Mouse (Mus musculus): ENCODE data around the gene Sh3glb1.
A peak's percentile ranks its signal among the peaks of the same experiment; 100 is the strongest.
"Not testable (repeated sequence)": the region's sequence is repeated elsewhere in the genome, so short reads cannot be mapped to it uniquely, and the experiment has no call there.

Sh3glb1 gene

DNA sequence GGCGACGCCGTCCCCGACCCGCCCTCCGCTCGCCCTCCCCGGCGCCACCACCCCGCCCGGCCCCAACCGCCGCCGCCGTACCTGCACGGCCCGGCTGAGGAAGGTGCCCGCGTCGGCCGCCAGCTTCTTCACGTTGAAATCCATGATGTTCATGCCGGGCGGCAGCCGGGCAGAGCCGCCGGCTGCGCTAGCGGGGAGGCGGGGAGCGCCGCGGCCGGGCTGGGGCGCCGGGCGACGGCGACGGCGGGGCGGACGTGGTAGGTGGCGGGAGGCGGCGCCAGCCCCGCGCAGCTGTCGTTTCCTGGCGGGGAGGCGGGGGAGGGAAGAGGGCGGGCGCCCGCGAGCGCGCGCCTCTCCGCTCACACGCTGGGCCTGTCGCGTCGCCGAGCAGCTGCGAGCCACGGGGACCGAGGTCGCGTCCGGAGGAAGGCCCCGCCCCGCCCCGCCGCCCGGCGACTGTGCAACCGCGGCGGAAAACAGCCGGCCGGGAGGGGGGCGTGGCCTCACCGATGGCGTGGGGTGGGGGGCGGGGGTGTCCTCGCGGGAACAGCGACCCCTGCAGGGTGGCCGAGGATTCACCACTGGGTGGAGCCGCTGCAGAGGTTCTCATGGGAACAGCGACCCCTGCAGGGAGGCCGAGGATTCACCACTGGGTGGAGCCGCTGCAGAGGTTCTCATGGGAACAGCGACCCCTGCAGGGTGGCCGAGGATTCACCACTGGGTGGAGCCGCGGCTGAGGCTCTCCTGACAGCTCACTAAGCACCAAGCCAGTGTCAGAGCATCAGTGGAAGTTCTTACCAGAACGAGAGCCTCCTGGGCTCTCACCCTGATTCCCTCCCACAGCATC is at the start of gene Sh3glb1:
Gene Sh3glb1, minus strand, starts transcription at position 435 of the 847 bp plus-strand sequence.
- DNase-seq (ENCODE audit: low spot score in 2 of 2), result peak; percentile 96 to 97

DNA sequence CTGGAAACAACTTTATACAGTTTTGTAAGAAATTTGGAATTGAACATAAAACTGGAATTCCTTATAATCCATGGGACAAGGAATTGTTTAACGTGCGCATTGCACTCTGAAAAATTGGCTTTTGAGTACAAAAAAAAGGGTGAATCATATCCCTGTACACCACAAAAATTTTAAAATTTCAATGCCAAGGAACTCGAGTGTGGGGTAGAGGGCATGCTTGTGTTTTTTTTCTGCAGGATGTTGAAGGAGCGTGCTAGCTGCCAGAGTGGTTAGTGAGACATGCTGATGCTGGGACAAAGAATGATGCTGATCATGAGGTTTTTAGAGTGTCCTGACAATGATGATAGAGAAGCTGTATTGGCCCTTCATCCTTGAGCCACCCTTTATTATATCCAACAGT is 45.0 kb upstream of the Sh3glb1 start:
- DNase-seq (ENCODE audit: low spot score in 2 of 2), result no peak

DNA sequence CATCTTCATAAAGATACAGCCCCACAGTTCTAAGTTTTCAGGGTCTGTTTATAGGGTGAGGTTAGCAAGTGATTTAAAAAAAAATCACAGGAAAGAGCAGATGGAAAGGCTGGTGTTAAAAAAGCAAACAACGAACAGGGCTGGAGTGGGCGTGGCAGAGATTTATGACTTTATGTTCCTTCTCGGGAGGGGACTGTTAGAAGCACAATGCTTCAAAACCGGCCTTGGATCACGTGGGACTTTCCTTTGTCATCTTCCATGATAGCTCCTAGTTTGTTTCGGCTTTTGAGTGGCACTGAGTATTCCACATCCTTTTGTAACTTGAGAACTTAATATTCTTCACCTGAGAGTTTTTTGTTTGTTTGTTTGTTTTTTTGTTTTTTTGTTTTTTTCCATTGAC is 41.3 kb upstream of the Sh3glb1 start:
- DNase-seq (ENCODE audit: low spot score in 2 of 2), result no peak

DNA sequence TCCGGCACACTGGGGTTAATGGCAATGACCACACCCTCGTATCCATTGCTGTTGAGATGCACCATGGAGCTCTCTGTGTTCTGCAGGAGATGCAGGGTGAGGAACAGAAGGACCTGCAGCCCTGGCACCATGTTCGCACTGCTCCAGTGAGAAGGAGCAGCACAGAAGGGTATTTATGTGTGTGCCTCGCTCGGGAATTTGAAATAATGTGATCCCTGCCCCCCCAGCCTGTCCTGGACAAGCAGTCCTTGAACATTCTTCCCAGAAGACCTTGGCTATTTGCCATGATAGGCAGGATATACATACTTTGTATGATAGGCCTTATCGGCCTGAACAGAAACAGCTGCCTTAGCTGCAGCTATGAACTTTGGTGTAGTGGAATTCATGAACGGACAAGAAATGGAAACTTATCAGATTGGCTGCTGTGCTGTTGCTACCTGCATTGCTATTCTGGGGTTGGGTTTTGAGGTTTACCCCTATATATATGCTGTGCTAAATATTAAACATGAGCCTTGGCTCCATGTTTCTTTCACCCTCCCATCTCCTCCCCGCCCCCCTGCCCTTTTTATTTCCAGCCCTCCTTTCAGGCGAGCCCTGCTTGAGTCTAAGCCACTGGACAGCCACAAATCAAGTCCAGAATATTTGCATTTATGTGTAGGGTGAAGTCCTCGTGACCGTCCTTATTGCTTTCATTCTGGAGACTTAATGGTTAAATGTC is 40.6 kb upstream of the Sh3glb1 start, which contains the start of gene Clca3a1:
Gene Clca3a1, minus strand, starts transcription at position 386 of the 718 bp plus-strand sequence.
- peak in 1 of 2 experiments; percentile 22 for DNase-seq (ENCODE audit: low spot score in 2 of 2)

DNA sequence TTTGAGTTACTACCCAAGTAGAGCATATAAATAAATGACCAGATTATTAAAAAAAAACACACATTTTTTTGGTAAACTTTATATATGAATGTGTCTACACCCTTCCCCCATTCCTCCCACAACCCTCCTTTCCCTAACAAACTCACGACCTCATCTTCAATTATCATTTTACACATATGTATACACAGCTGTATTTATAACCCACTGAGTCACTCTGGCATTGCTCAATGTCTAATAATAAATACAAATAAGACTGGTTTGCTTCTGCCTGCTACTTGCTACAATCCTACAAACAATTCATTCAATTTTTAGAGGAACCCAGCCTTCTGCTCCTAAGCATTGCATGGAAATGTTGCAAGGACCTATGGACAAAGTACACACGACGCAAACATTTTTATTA is 39.6 kb upstream of the Sh3glb1 start:
- DNase-seq (ENCODE audit: low spot score in 2 of 2), result no peak

DNA sequence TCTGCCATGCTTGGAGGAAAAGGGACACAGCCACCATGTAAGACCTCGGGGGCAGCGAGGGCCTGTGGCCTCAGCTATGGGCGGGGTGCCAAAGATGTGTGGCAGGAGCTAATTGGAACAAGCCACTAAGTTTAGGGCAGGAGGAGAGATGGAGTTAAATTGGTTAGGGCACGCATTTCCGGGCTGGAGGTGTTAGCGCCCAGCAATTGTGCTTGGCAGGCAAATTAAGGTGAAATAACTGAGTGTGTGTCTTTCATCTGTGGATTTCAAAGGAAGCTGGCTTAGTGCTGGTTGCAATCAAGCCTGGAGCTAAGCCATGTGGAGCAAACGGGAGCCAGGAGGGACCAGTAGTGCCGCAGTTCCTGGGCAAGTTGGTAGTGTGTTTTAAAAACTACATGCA is 36.0 kb upstream of the Sh3glb1 start:
- DNase-seq (ENCODE audit: low spot score in 2 of 2), result not testable (repeated sequence)

DNA sequence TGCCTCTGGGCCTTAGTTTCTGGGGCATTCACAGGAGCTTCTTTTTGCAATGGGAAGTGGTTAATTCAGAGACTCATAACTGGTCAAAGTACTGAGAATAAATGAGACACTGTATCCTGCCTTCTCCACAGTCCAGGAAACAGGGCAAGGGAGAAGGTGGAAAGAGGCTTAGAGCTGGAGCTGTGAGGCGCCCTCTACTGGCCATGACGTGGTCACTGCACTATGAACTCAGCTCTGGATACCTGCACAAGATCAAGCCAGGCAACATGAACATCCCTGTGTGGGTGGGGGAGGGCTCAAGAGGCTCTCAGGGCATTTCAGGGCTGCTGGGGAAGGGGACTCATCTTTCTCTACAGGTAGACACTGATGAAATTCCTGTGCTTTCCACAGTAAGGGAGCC is 33.0 kb upstream of the Sh3glb1 start:
- no peak for DNase-seq (ENCODE audit: low spot score in 2 of 2)

DNA sequence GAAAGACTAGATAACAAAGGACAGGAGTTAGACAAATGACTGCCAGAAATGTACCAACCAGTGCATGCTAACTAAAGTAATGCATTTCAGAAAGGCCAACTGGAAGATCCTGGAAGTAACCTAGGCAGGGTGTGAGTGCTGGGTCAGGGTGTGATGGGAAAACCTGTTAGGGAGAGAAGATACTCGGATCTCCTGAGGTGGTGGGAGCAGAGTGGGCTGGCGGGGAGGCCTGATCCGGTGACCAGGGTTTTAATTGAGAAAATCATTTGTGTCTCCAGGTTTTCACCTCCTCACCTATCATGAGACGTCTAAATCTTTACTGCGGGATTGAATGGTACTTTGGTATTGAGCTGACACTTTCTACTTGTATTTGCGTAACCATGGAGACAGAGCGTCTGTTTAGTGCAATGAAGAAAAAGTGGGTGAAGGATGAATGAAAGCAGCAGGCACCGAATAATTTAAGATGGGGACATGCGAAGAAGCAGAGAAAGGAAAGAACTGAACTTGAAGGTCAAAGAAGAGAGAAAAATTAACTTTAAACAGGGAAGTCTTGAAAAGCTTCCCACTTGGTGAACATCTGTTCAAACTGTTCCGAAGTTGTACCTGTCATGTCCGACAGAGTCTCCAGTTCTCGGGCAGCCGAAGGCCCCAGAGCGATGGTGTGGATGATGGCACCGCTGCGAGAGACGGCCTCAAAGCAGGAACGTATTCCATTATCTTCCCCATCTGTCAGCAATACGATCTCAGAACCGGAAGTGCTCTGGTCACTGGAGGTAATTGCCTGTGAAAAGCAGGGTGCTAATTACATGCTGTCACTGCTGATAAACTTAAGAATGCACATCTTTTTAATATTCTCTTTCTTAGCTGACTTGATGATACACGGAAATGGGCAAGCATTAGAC is 29.2 kb upstream of the Sh3glb1 start:
- not testable (repeated sequence) for DNase-seq (ENCODE audit: low spot score in 2 of 2)

DNA sequence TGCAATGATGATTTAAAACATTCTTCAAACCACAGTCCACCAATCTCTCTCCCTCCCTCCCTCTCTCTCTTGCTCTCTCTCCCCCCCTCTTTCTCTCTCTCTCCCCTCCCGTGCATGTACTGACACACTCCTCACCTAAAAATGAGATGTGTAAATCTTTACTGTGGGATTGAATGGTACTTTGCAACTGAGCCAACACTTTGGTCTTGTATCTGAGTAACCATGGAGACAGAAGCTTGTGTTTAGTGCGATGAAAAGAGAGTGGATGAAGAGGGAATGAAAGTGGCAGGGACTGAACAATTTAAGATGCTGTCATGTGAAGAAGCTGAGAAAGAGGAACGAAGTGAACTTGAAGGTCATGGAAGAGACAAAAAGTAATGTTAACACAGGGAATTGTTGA is 27.6 kb upstream of the Sh3glb1 start:
- not testable (repeated sequence) for DNase-seq (ENCODE audit: low spot score in 2 of 2)

DNA sequence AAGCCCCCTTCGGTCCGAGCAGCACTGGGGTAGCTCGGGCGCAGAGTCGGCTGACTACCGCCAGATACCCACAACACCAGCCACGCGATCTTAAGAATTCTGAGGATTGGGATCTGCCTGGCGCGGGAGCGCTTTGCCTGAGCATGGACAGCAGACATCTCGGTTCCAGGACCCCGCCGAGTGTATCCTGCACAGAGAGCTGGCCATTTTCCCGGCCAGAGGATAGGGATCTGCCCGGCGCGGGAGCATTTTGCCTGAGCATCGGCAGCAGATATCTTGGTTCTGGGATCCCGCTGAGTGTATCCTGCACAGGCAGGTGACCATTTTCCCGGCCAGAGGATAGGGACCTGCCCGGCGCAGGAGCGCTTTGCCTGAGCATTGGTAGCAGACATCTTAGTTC is 18.3 kb upstream of the Sh3glb1 start:
- DNase-seq (ENCODE audit: low spot score in 2 of 2), result not testable (repeated sequence)

DNA sequence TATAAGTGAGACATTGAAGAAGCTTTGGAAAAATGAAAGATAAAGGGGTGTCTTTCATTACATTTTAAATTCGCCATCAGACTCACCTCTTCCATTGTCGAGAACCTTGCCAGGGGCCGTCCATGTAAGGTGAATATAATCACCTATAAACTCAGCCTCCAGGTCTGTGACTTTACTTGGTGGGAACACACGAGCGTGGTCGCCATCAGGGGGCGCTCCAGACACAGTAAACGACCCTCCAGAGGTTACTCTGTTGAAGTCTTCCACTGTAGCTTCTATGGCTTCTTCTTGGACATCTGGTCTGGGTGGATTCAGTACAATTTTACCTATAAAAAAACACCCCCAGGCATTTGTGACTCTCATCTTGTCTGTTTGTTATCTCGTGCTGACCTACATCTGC is 16.7 kb upstream of the Sh3glb1 start:
- DNase-seq (ENCODE audit: low spot score in 2 of 2), result peak in 1 of 2 experiments; percentile 35

DNA sequence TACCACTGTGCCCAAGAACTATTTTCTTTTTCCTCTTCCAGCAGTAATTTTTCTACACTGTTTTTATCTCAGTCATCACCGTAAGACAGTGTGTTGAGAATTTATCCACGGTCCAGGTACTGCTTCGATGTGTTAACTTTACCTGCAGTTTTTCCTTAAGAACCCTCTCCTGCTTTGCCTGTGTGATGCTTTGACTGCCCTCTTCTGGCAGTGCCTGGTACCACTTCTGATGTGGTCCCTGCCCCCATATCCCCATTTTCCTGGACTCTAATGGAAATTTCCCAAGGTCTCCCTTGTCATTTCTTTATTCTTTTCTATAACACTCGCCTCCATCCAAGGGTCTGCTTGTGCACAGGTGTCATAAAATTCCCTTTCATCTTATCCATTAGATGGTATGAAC is 3.3 kb upstream of the Sh3glb1 start:
- DNase-seq (ENCODE audit: low spot score in 2 of 2), result peak; percentile 10 to 51

DNA sequence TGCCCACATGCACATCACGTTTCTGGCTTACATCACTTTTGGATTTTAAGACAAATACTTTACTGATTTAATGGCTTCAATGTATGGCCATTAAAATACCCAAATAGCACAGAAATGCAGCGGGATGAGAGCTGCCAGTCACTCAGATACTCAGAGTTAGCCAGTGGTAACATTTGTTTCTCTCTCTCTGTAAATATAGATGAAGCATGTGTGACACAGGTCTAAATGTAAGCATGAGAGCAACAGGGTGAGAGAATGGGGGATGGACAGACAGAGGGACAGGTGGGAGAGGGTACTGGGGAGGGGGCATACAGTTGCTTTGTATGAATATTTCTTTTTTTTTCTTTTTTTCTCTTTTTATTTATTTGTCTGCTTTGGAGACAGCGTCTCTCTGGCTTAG is 2.4 kb upstream of the Sh3glb1 start:
- not testable (repeated sequence) for DNase-seq (ENCODE audit: low spot score in 2 of 2)

DNA sequence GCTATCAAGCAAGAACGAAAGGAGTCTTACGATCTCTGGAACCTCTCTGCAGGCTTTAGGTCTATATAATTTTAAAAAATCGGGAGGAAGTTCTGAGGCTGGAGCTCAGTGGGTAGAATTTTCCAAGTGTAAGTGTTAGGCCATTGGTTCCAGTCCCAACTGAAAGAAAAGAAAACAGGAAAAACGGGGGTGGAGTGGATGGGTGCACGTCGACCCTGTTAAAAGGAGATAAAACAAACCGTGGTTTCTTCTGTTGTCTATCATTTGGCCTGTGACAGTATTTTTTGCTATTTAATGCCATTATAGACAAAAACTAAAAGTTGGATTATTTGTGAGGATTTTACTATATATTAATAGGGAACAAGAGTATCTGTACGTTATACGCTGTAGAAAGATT is 1.7 kb upstream of the Sh3glb1 start:
- DNase-seq (ENCODE audit: low spot score in 2 of 2), result no peak

DNA sequence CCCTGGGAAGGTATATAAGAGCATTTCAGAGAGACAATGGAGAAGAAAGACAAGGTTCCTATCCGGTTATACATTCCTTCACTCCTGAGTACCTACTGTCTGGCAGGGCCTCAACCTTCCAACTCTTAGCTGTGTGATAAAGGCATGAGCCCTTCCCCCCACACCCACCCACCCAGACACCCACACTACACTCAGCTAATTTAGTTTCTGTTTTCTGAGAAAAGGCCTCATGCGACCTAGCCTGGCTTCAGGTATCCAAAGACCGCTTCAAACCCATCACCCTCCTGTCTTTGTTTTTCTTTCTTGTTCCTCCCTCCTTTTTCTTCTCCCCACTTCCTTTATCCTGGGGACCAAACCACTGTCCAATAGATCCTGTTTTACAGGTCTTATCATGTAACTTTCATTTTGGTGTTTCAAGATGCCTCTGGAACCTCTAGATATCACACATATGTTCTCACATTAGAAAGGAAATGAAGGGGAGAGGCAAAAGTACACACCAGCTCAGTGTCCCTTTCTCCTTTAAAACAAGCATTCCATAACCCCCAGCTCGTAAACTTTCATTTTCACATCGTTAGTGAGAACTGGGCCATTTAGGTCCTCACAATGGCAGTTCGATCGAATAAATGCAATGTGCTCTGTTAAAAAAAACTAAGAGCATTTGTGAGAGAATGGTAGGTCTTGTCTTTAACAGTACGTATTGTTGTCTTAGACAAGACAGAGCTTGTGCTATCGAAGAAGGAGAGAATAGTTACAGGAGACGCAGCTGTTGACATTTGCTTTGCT is 1.1 kb upstream of the Sh3glb1 start:
- DNase-seq (ENCODE audit: low spot score in 2 of 2), result no peak

DNA sequence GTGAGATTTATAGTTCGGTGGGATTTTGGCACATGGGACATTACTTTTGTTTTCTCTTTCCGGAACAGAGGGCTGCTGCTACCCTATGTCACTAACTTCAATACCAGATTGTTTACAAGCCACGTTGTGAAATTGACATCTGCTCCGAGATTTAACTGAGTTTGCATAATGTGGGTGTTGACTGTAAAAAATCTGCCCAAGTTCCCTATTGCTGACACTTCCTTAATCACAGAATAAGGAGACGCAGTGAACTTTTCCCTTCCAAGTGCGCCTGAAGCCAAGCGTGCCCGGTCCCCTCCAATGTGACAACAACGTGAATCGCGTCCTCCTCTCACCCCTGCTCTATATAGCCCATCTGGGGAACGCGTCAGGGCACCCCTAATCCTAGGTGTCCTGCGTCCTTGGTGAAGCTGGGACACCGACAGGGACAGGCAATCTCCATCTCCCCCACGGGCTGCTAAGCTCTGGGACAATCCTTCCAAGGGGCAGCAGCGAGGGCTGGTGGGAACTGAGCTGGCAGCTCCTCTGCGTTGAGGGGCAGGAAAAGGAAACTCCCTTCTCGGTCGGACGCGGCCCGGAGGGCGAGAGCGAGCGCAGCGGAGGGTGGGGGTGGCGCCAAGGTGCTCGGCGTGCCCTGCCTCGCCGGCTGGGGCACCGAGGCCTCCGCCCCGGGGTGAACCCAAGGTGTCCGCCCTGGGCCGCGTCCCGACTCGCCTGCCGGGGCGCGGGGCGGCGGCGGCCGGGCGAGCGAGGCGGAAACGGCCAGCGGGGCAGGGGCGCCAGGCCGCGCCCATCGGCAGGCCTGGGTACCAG is 841 bp downstream of the Sh3glb1 start:
- DNase-seq (ENCODE audit: low spot score in 2 of 2), result peak; percentile 50 to 72

DNA sequence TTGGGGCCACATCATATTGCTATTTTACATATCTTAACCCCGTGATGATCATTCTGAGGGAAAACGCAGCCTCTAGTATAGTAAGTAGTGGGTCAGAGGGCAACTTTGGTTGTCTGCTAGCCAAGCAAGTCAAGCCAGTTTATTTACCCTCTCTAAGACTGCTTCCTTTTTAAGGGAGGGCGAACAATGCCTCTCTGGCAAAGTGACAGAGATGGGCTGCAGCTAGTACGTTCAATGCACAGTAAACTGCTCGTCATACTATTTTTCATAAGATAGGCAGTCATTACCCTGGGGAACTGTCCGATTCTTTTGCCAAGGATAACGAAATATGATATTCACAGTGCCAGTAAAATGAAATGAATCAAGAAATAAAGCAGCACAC is 1.4 kb downstream of the Sh3glb1 start:
- DNase-seq (ENCODE audit: low spot score in 2 of 2), result no peak

DNA sequence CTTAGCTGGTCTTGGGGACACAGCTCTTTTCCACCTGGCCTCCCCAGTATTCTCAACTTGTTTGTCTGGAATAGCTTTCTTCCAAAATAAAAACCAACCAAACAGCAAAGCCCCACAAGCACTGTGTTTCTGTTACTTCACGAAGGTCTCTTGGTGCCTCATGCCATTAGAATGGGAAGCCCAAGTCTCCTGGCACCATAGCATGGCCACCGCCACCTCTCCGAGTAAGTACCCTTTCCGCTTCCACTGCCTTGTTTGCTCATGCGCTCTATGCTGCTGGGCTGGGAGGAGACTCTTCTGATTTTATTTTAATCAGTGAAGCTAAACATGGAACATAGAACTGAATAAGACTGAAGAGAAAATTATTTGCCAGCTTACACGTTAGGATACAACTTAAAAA is 2.3 kb downstream of the Sh3glb1 start:
- DNase-seq (ENCODE audit: low spot score in 2 of 2), result no peak

DNA sequence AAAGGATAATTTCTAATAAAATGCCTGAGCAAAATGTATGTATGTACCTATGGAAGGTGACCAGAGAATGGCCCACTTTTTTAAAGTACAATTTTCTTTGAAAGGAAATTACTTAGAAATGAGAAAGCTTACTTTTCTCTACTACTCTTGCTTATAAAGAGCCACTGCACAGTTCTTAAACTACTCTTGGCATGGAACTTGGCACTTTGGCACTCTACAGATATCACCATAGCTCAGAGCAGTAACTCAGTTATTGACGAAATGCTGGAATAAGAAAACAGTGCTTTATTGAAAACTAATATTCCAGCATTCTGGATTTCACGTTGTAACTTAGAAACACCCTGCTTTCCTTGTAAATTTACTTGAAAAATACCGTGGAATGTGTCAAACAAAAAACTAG is 3.0 kb downstream of the Sh3glb1 start:
- DNase-seq (ENCODE audit: low spot score in 2 of 2), result no peak

DNA sequence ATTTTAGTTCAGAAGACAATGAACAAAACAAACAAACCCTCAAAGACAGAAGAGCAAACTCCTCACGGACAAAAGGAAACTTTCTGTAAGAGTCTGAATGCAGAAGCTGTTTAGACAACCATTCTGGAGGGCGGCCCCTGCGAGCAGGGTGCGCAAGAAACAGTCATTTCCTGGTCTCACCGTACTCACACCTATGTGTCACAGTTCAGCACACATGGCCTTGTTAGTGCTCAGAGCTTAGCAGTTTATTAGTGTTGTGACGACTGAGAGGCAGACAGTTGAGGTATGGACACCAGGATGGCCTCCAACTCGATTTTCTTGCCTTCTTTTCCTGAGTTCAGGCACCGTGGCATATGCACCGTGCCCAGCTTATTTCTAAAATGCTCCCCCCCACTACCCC is 4.2 kb downstream of the Sh3glb1 start:
- no peak for DNase-seq (ENCODE audit: low spot score in 2 of 2)
